Mouse (Mus musculus): ENCODE data around the gene Egfem1. TPM values are rescaled to one million over a fixed set of nuclear protein-coding genes. Genes with fewer than 3 reads are reported as not detected.

The Egfem1 gene
- total and polyA plus RNA-seq, 2 experiments from 2014 or later, result 0.23 TPM; not detected in 1

- peaks cover 3% of the 10 kb centered on the region; the same call in 1 of the 2 replicates for H3K4me1 ChIP-seq (ENCODE audit: control insufficient read depth, insufficient read depth)
- H3K9ac ChIP-seq (replicated peaks; ENCODE audit: low read depth, low read length), result no peak overlapping the region
- H3K36me3 ChIP-seq (replicated peaks; ENCODE audit: control insufficient read depth, insufficient read depth, low read length), result no peaks in the 10 kb centered on the region
- WGBS, result 69% methylated on average over 5 of the region's 5 CpGs
- TF ChIP-seq EP300 (IDR thresholded peaks at IDR 0.05; ENCODE audit: low read depth) (no peak), CTCF (IDR thresholded peaks at IDR 0.05; ENCODE audit: low read depth) (no peak)
- H3K27me3 ChIP-seq (ENCODE audit: control insufficient read depth, insufficient read depth, low read length), result no peaks in the 10 kb centered on the region
- no peak overlapping the region for H3K4me2 ChIP-seq (ENCODE audit: low read depth, low read length)
- H3K9me3 ChIP-seq (replicated peaks; ENCODE audit: control insufficient read depth, low read length), result no peaks in the 10 kb centered on the region
- H3K4me3 ChIP-seq (ENCODE audit: low read depth, low read length), result no peak overlapping the region
- no peak overlapping the region for H3K27ac ChIP-seq (ENCODE audit: low read depth)
- ATAC-seq (ENCODE audit: insufficient read depth, low read depth) (no peak), DNase-seq (ENCODE audit: low spot score) (no peak)
These were observed 367.1 kb downstream of the Egfem1 start for GRCm38 (mm10) chr3:29448829-29449406.

GRCm38 (mm10) chr3:29498211-29498610 is 416.4 kb downstream of the Egfem1 start:
- no peak for ATAC-seq (ENCODE audit: insufficient read depth, low read depth)
- H3K27ac ChIP-seq (ENCODE audit: low read depth), result no peak overlapping the region
- H3K9me3 ChIP-seq (replicated peaks; ENCODE audit: control insufficient read depth, low read length), result no peaks in the 10 kb centered on the region
- H3K27me3 ChIP-seq (ENCODE audit: control insufficient read depth, insufficient read depth, low read length), result no peaks in the 10 kb centered on the region
- WGBS, result 58% methylated on average over 2 of the region's 2 CpGs
- DNase-seq (ENCODE audit: low spot score), result no peak
- no peak for TF ChIP-seq CTCF (IDR thresholded peaks at IDR 0.05; ENCODE audit: low read depth)
- TF ChIP-seq EP300 (IDR thresholded peaks at IDR 0.05; ENCODE audit: low read depth), result no peak
- no peaks in the 10 kb centered on the region for H3K36me3 ChIP-seq (replicated peaks; ENCODE audit: control insufficient read depth, insufficient read depth, low read length)
- no peak overlapping the region for H3K4me2 ChIP-seq (ENCODE audit: low read depth, low read length)
- H3K9ac ChIP-seq (replicated peaks; ENCODE audit: low read depth, low read length), result no peak overlapping the region
- H3K4me3 ChIP-seq (ENCODE audit: low read depth, low read length), result no peak overlapping the region
- no peaks in the 10 kb centered on the region for H3K4me1 ChIP-seq (ENCODE audit: control insufficient read depth, insufficient read depth)

GRCm38 (mm10) chr3:29499188-29499587 is 417.4 kb downstream of the Egfem1 start:
- Histone ChIP-seq H3K4me1 (ENCODE audit: control insufficient read depth, insufficient read depth) (no peaks in the 10 kb centered on the region), H3K4me3 (ENCODE audit: low read depth, low read length) (no peak overlapping the region), H3K27me3 (ENCODE audit: control insufficient read depth, insufficient read depth, low read length) (no peaks in the 10 kb centered on the region), H3K4me2 (ENCODE audit: low read depth, low read length) (no peak overlapping the region), H3K9ac (replicated peaks; ENCODE audit: low read depth, low read length) (no peak overlapping the region), H3K9me3 (replicated peaks; ENCODE audit: control insufficient read depth, low read length) (no peaks in the 10 kb centered on the region), H3K36me3 (replicated peaks; ENCODE audit: control insufficient read depth, insufficient read depth, low read length) (no peaks in the 10 kb centered on the region), H3K27ac (ENCODE audit: low read depth) (no peak overlapping the region)
- no peak for ATAC-seq (ENCODE audit: insufficient read depth, low read depth)
- WGBS, result 83% methylated on average over 6 of the region's 6 CpGs
- TF ChIP-seq EP300 (IDR thresholded peaks at IDR 0.05; ENCODE audit: low read depth) (no peak), CTCF (IDR thresholded peaks at IDR 0.05; ENCODE audit: low read depth) (no peak)
- no peak for DNase-seq (ENCODE audit: low spot score)

GRCm38 (mm10) chr3:29525298-29525962 is 443.6 kb downstream of the Egfem1 start:
- H3K4me1 ChIP-seq (ENCODE audit: control insufficient read depth, insufficient read depth), result no peaks in the 10 kb centered on the region
- no peaks in the 10 kb centered on the region for H3K9me3 ChIP-seq (replicated peaks; ENCODE audit: control insufficient read depth, low read length)
- H3K4me3 ChIP-seq (ENCODE audit: low read depth, low read length), result no peak overlapping the region
- ATAC-seq (ENCODE audit: insufficient read depth, low read depth) (no peak), DNase-seq (ENCODE audit: low spot score) (no peak)
- H3K4me2 ChIP-seq (ENCODE audit: low read depth, low read length), result no peak overlapping the region
- WGBS, result 84% methylated on average over 11 of the region's 11 CpGs
- no peak for TF ChIP-seq EP300 (IDR thresholded peaks at IDR 0.05; ENCODE audit: low read depth)
- TF ChIP-seq CTCF (IDR thresholded peaks at IDR 0.05; ENCODE audit: low read depth), result no peak
- H3K9ac ChIP-seq (replicated peaks; ENCODE audit: low read depth, low read length), result no peak overlapping the region
- H3K27ac ChIP-seq (ENCODE audit: low read depth), result no peak overlapping the region
- H3K27me3 ChIP-seq (ENCODE audit: control insufficient read depth, insufficient read depth, low read length), result no peaks in the 10 kb centered on the region
- no peaks in the 10 kb centered on the region for H3K36me3 ChIP-seq (replicated peaks; ENCODE audit: control insufficient read depth, insufficient read depth, low read length)

GRCm38 (mm10) chr3:29525963-29526301 is 444.1 kb downstream of the Egfem1 start:
- WGBS, result 82% methylated on average over 12 of the region's 12 CpGs

DNA sequence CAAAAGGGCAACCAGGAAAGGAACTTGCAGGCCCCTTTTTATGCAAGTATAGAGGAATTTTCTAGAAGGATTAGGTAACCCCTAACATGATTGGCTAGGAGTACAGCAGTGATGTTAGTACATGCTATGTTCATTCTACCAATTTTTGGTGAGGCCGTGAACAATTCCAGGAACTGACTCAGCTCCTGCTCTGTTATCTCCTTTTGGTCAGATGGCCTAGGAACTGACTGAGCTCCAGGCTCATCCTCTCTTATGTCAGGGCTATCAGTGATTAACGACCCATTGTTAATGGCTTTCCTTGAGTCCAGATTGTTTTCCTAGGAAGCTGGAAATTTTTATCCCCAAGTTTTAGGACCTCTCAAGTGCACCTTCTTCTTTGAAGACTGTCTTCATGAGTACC is 457.4 kb downstream of the Egfem1 start:
- Histone ChIP-seq H3K27me3 (ENCODE audit: control insufficient read depth, insufficient read depth, low read length) (no peaks in the 10 kb centered on the region), H3K4me2 (ENCODE audit: low read depth, low read length) (no peak overlapping the region), H3K36me3 (replicated peaks; ENCODE audit: control insufficient read depth, insufficient read depth, low read length) (no peaks in the 10 kb centered on the region), H3K4me1 (ENCODE audit: control insufficient read depth, insufficient read depth) (no peaks in the 10 kb centered on the region), H3K9ac (replicated peaks; ENCODE audit: low read depth, low read length) (no peak overlapping the region), H3K4me3 (ENCODE audit: low read depth, low read length) (no peak overlapping the region), H3K9me3 (replicated peaks; ENCODE audit: control insufficient read depth, low read length) (no peaks in the 10 kb centered on the region), H3K27ac (ENCODE audit: low read depth) (no peak overlapping the region)
- TF ChIP-seq EP300 (IDR thresholded peaks at IDR 0.05; ENCODE audit: low read depth), result peak; percentile 64; the same call in 1 of the 2 replicates
- TF ChIP-seq CTCF (IDR thresholded peaks at IDR 0.05; ENCODE audit: low read depth), result no peak
- WGBS, result 33% methylated on average over 2 of the region's 2 CpGs
- DNase-seq (ENCODE audit: low spot score), result peak; percentile 18
- peak; percentile 64; the same call in 1 of the 2 replicates for ATAC-seq (ENCODE audit: insufficient read depth, low read depth)

More at GRCm38 (mm10) chr3:29525963-29526301, 444.1 kb downstream of the Egfem1 start:
- no peak overlapping the region for H3K27ac ChIP-seq (ENCODE audit: low read depth)
- no peak for TF ChIP-seq EP300 (IDR thresholded peaks at IDR 0.05; ENCODE audit: low read depth)
- no peak overlapping the region for H3K4me3 ChIP-seq (ENCODE audit: low read depth, low read length)
- H3K4me1 ChIP-seq (ENCODE audit: control insufficient read depth, insufficient read depth), result no peaks in the 10 kb centered on the region
- DNase-seq (ENCODE audit: low spot score) (no peak), ATAC-seq (ENCODE audit: insufficient read depth, low read depth) (no peak)
- no peak overlapping the region for H3K9ac ChIP-seq (replicated peaks; ENCODE audit: low read depth, low read length)
- H3K36me3 ChIP-seq (replicated peaks; ENCODE audit: control insufficient read depth, insufficient read depth, low read length), result no peaks in the 10 kb centered on the region
- no peak overlapping the region for H3K4me2 ChIP-seq (ENCODE audit: low read depth, low read length)
- H3K9me3 ChIP-seq (replicated peaks; ENCODE audit: control insufficient read depth, low read length), result no peaks in the 10 kb centered on the region
- no peaks in the 10 kb centered on the region for H3K27me3 ChIP-seq (ENCODE audit: control insufficient read depth, insufficient read depth, low read length)
